Mouse (Mus musculus): ENCODE results near the gene Cemip2.
"Not testable (repeated sequence)": the region's sequence is repeated elsewhere in the genome, so short reads cannot be mapped to it uniquely, and the experiment has no call there.

The Cemip2 gene

DNA sequence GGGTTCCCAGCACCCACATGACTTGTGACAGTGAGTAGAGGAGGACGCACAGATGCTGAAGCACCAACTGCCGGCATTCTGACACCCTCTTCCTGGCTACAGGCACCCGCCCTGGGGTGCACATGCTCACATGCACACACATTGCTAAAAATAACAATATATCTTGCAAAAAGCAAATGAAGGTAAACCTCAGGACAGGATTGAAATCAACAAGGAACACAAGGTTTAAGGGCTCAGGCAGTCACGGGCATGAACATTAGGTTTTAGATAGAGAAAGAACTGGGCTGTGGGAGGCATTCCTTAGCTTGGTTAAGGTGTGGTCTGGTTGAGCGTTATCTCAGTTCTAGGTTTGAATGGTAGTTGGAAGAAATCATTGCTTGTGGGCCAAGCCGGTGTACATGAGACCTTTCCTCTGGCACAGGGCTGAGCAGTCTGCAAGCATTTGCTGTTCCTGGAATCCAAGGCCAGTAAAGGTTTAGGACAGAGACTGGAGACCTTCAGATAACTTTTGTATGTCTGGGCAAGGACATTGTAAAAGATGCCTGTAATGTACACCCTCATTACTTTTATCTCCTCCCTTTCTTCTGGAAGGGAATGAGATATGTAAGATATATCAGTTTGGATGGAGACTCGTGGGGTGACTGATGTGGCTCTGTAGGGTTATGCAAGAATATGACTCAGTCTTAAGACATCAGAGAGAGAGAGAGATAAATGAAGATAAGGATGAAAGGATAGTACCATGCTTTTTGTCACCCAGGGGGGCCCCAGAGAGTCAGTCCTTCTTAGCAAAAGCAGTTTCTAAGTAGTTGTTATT lies 87.3 kb downstream of the Cemip2 start:
- DNase-seq (ENCODE audit: low spot score) = no peak

DNA sequence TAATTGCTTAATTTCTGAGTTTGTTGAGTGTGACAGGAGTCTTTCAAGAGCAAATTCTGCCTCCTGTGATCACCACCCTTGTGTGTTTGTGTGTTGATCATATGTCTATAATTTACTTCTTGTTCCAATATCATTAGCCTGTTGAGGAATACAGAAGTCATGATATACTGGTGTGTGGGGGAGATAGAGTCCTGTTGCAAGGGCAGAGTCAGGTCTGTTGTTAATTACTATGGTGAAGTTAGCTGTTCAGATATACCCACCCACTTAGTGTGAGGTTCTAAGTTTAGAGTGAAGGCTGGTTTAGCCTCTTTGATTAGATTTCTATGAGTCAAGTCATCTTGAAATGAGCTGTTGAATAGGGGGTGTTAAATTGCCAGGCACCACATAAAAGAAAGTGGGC lies 88.0 kb downstream of the Cemip2 start:
- DNase-seq (ENCODE audit: low spot score) = no peak

DNA sequence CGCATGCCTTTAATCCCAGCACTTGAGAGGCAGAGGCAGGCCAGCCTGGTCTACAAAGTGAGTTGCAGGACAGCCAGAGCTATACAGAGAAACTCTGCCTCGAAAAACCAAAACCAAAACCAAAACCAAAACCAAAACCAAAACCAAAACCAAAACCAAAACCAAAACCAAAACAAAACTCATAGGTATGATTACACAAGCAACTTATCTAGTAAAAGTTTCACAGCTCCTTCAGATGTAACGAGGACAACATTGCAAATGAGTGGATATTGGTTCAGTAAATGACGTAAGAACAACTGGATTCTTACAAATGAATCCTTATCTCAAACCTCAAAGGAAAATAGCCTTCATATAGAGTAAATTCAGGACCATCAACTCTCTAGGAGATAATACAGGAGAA lies 88.6 kb downstream of the Cemip2 start:
- not testable (repeated sequence) for DNase-seq (ENCODE audit: low spot score)

DNA sequence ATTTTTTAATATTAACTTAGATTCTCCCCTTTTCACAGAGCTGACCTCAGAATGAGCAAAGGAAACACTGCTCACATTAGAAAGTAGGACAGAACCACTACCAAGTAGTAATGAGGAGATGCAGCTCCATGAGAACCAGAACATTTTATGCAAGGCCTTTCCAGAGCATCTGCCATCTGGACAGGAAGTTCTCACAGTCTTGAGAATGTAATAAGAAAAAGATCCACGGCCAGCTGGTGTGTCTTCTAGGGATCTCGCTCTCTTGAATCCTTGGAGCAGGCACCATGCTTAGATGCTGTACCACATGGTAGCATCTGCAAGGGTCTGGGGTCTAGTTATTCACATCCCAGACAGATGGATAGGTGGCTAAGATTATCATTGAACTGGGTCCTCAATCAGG lies 90.3 kb downstream of the Cemip2 start:
- no peak for DNase-seq (ENCODE audit: low spot score)

DNA sequence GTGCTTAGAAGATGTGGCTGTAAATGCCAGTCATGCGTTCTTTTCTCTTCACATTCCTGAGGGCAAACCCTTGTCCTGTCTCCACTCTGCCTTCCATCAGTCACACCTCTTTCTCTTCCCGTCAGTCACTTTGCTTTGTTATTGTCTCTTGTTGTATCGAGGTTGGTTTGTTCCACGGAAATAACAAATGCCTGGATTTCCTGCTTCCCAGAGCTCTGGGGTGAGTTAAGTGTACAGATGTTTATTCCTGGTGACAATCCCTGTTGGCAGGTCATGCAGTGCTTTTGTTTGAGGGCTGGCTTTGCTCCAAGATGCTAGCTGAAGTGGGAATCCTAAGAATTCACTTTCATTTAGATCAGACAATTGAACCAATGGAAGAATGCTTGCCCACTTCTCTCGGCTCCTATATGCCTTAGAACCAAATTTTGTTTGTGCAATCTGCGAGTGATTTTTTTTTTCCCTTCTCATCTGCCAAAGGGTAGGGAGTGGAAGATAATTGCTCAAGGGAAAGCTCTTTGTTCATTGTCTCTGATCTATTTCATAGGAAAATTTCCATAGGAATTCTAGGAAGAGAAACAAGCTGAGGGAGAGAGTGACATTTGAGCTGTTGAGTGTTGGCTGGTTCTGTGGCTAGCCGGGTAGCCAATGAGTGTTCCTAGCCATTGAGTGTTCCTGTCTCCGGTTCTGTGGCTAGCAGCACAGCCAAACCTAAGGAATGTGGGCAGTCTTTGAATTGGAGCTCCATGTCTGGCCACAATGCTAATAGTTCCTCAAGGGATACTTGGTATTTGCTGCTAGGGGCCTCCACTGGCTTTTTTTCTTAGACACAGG lies 104.2 kb downstream of the Cemip2 start:
- peak; percentile 89 for DNase-seq (ENCODE audit: low spot score)

DNA sequence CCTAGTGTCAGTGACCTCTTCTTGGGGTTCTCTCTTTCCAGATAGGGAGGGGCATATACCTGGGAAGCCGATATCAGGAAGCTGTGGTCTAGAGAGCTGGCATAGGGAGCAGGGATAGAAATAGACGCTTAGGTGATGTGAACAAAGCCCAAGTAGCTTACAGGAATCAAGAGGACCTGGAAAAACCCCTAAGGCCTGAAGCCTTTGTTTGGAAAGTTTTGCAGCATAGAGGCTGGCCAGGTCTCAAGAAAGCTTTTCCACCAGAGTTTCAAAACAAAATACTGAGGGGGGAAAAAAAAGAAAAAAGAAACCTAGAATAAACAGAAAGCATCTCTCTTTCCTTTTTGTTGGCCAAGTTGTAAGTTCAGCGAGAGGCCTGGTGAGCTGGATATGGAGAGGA lies 104.9 kb downstream of the Cemip2 start:
- no peak for DNase-seq (ENCODE audit: low spot score)

DNA sequence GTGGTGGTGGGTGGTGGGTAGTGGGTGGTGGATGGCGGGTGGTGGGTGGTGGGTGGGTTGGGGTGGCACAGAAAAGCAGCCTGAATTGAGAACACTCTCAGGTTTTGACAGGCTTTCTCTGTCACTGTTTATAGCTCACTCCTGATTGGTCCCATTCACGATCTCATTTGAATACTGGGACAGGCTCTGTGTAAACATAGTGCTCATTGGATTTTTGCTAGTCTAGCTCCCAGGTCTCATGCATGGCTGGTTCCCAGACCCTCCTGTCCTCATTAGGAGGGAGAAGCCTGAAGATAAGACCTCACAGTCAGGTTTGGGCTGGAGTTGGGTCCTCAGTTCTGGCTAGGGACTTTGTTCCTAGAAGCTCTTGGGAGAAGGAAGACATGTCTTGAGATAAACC lies 105.8 kb downstream of the Cemip2 start:
- no peak for DNase-seq (ENCODE audit: low spot score)

DNA sequence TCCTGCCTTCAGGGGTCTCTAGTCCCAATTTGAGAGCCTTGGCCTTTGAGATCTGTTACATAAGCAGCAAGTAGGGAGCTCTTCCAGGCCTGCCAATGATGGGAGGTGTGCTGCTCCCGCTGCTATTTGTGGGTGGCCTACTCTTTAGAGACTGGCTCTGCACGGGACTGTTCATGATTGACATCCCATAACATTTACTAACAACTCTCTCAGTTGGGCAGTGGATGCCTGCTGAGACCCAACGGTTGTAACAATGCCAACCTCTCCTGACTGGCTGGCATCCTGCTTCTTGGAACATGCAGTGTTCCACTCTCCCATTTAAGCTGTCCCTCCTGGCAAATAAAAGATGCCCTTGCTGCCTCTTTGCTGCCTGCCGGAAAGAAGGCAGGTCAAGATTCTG lies 106.2 kb downstream of the Cemip2 start:
- no peak for DNase-seq (ENCODE audit: low spot score)

DNA sequence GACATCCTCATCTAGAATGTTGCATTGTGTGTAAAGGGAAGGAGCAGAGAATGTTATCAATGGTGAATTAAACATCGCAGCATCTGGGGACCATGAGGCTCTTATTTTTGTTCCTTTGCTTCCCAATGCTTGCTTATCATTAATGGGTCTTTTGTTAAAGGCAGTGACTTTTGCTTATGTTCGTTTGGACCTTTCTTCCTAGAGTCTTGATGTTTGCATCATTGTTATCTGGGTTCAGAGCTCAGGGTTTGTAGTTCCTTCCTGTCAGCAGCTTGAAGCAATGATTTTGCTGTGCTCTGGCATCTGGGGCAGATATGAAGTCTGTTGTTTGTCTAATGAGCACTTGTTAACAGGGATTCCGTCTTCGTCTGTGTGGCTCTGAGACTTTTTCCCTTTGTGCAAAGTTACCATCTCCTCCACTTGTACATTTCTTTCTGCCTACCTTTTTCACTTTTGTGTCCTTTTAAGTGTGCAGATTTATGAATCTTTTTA lies 108.1 kb downstream of the Cemip2 start:
- DNase-seq (ENCODE audit: low spot score) = peak; percentile 31

DNA sequence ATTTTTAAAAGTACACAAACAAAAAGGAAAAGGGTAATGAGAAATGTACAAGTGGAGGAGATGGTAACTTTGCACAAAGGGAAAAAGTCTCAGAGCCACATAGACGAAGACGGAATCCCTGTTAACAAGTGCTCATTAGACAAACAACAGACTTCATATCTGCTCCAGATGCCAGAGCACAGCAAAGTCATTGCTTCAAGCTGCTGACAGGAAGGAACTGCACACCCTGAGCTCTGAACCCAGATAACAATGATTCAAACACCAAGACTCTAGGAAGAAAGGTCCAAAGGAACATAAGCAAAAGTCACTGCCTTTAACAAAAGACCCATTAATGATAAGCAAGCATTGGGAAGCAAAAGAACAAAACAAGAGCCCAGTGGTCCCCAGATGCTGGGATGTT lies 112.6 kb downstream of the Cemip2 start:
- peak; percentile 43 for DNase-seq (ENCODE audit: low spot score)

DNA sequence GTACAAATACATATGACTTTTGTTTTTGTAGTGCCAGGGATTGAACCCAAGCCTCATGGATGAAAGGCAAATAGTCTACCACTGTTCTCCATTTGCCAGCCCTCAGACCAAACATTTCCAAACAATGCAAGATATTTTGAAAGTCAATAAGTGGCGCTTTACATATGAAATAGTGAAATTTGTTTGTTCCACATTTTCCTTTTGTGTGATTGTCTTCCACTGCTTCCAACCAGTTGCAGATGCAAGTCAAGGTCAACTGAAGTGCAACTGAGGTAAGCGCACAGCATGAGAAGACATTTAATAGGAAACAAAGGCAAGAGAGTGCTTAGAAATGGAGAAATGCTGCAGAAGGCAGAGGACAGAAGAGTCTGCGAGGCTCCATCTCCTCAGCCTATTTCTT lies 116.7 kb downstream of the Cemip2 start:
- DNase-seq (ENCODE audit: low spot score) = no peak

DNA sequence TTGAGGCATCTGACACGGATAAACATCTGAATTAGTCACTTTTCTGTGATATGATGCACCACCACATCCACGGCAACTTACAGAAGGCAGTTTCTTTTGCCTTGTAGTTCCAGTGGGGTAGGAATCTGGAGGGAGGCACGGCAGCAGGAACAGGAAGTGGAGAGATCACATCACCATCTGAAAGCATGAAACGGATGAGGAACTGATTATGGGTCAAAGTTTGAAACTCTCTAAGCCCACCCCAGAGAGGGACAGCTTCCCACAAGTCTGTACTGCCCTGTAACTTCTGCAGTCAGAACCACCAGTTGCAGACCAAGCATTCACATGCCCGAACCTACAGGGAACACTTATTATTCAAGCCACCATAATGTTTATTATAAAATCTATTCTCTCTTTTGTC lies 117.4 kb downstream of the Cemip2 start:
- DNase-seq (ENCODE audit: low spot score) = no peak

DNA sequence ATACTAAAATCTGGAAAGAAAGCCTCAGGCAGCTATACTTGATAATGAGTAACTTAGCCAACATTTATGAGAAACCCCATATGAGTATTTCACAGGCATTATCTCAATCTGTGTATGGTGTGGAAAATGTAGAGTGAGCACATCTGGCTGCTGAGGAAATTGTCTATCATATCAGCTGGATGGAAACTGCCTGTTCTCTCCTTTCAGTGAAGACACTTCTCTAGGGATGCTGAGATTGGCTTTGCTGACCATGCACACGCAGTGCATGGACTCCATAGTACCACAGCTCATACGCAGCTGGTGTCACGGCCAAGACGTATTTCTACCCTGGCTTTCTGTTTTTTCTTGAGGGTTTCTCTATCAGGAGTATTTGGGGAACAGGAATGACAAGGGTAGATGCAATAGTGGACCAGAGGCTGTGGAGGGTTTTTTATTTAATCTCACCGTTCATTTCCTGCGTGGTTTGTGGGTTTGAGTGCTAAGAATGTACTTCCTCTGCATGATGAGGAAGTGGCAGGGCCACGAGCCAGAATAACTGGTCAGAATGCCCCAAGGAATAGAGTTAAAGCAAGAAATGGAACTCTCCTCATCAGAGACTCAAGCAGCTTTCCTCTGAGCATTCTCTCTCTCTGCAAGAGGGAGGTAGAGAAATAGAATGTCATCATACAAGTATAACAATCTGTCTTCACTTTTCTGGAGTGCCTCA lies 119.1 kb downstream of the Cemip2 start:
- DNase-seq (ENCODE audit: low spot score) = peak; percentile 58

DNA sequence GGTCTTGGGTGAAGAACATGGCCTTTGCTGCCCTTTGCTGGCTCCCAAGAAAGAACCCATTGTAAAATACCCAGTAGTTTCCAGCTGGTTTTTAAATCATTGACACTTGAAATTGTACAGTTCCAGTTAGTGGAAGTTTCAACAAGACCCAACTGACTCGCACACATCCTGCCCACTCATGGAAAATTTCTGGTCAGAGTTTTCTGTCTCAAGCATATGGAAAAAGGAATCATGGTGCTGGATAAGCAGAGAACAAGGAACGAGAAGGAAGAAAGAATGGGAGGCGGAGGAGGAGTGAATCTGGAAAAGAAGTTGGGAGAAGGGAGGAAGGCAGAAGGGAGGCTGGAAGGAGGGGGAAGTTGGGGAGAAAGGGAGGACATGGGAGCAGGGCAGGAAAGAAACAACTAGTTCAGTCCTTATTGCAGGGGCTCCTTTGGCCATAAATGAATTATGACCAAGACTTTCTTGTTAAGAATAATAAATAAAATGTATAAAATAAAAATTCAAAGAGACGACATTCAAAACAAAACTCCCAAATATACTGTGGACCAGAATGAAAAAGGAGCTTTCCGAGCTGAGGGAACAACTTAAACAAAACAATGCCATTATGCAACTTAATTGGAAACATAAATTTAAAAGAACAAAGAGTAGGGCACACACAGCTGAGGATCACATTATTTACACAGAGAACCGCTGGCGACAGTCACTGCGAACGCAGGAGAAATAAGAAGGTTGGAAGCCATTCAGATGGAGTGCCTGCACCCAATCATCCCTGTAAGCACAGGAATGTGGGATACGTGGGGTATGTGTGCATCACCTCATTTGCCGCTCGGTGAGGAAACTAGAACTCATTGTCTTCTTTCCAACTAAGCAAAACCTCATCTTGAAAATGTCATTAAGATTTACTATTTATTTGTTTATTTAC lies 120.1 kb downstream of the Cemip2 start:
- no peak for DNase-seq (ENCODE audit: low spot score)

All from lung, postnatal 25 days (tissue).